Mouse (Mus musculus) CH12.LX (cell line): ENCODE measurements around the gene Golm1.

Source experiments
- CTCF ChIP-seq, 2 experiments: IDR thresholded peaks in 1 of 2; conservative IDR thresholded peaks in 1 of 2; 2 replicates each; pipeline ENCODE4 v1.5.1; 2011 to 2012; ENCODE audit warnings: low read depth in 2 of 2, low read length in 2 of 2, improper control_type of control experiment in 1 of 2, inconsistent platforms in 1 of 2, mild to moderate bottlenecking in 1 of 2, moderate library complexity in 1 of 2
- EP300 ChIP-seq: IDR thresholded peaks from 2 replicates; pipeline ENCODE4 v1.6.1; 2011; ENCODE audit warnings: low read length, improper control_type of control experiment
- POLR2A ChIP-seq: IDR thresholded peaks from 2 replicates; pipeline ENCODE4 v1.6.1; 2011; ENCODE audit warnings: low read depth, mild to moderate bottlenecking, improper control_type of control experiment, low read length
- RCOR1 ChIP-seq: conservative IDR thresholded peaks from 2 replicates; pipeline ENCODE4 v1.6.1; 2012; ENCODE audit warnings: low read depth, mild to moderate bottlenecking, inconsistent platforms, low read length, improper control_type of control experiment

DNA sequence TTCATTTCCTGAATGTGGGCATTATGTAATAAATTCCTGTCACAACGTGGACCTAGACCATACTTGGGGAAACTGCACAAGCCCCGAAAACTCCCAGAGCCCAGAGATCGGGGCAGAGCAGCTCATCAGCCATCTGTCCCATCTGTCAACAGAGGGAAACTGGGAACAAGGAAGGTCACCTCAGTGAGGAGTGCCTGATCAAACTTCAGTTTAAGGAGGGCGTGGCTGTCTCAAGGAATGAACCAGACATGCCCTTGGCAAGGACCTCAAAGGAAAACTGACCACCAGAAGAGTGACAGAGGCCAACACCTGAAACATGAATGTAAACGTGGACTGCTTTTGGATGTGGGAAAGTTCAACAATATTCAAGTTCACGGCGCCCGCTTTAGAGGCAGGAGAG is 14.2 kb downstream of the Golm1 start:
- no peak for TF ChIP-seq POLR2A
- no peak for TF ChIP-seq CTCF (conservative IDR thresholded peaks at IDR 0.05 in 1 of 2, IDR thresholded peaks at IDR 0.05 in 1 of 2; ENCODE audit: low read depth in 2 of 2, low read length in 2 of 2)
- no peak for TF ChIP-seq RCOR1
- no peak for TF ChIP-seq EP300
